Mouse (Mus musculus): ENCODE data around the gene Tenm4. TPM values are rescaled to one million over a fixed set of nuclear protein-coding genes. Genes with fewer than 3 reads are reported as not detected.

Gene Tenm4
- polyA plus RNA-seq, 2 experiments = 0.11 to 0.28 TPM

DNA sequence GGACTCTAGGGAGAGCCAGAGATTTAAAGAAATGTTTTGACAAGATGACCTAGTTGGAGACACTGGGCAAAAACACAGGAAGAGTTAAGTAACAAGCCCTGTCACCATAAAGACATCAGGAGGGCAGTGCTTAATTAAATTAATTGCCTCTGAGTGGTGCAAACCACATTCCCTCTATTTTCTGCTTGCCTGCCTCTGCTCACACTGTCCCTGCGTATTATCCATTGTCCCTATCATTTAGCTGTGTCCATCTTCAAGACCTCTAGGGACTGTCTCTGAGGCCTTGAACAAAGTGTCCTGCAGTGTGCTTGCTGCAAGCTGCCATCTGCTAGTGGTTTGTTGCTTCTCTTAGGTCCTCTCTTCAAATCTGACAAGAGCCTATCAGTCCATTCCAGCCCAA lies 508.7 kb downstream of the Tenm4 start:
- 67% methylated on average over 1 of the region's 1 CpGs for WGBS (ENCODE audit: insufficient replicate concordance)
- Histone ChIP-seq H3K4me2 (ENCODE audit: low read depth) (no peak overlapping the region), H3K27me3 (ENCODE audit: control insufficient read depth, insufficient read depth, low read length) (no peaks in the 10 kb centered on the region), H3K27ac (no peak overlapping the region), H3K4me3 (ENCODE audit: insufficient read depth in 1 of 2, low read depth in 2 of 2, low read length in 2 of 2) (no peak overlapping the region), H3K4me1 (replicated peaks; ENCODE audit: control insufficient read depth in 2 of 2, insufficient read depth in 2 of 2, low read length in 1 of 2) (no peaks in the 10 kb centered on the region), H3K36me3 (replicated peaks; ENCODE audit: control insufficient read depth, insufficient read depth, low read depth) (no peaks in the 10 kb centered on the region), H3K9ac (replicated peaks) (no peak overlapping the region), H3K9me3 (ENCODE audit: control insufficient read depth, low read length) (no peaks in the 10 kb centered on the region)
- ATAC-seq (ENCODE audit: insufficient read depth) = no peak
- DNase-seq (ENCODE audit: low read depth in 3 of 3, low spot score in 3 of 3) = no peak
- no peak for TF ChIP-seq EP300 (IDR thresholded peaks at IDR 0.05; ENCODE audit: low read depth)
- no peak for TF ChIP-seq CTCF (IDR thresholded peaks at IDR 0.05; ENCODE audit: low read depth)

DNA sequence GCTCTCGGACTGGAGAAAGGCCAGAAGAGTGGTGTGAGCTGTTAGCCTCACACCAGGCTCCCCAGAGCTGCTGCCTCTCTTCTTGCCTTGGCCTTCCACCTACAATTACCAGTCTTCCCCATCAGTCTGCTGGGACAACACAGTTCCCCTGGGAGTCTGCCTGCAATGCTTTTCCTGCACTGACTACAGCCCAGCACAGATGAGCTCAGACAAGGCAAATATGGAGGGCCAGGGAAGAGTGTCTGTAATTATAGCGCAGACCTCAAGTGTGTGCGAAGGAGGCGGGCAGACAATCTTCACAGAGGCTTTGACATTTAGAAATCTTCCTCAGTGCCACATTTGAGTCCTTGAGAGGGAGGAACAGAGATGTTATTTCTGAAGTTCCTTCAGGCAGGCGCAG lies 509.4 kb downstream of the Tenm4 start:
- Histone ChIP-seq H3K9ac (replicated peaks) (no peak overlapping the region), H3K36me3 (replicated peaks; ENCODE audit: control insufficient read depth, insufficient read depth, low read depth) (no peaks in the 10 kb centered on the region), H3K9me3 (ENCODE audit: control insufficient read depth, low read length) (no peaks in the 10 kb centered on the region), H3K4me1 (replicated peaks; ENCODE audit: control insufficient read depth in 2 of 2, insufficient read depth in 2 of 2, low read length in 1 of 2) (no peaks in the 10 kb centered on the region), H3K27me3 (ENCODE audit: control insufficient read depth, insufficient read depth, low read length) (no peaks in the 10 kb centered on the region), H3K27ac (no peak overlapping the region), H3K4me3 (ENCODE audit: insufficient read depth in 1 of 2, low read depth in 2 of 2, low read length in 2 of 2) (no peak overlapping the region), H3K4me2 (ENCODE audit: low read depth) (no peak overlapping the region)
- DNase-seq (ENCODE audit: low read depth in 3 of 3, low spot score in 3 of 3) (no peak), ATAC-seq (ENCODE audit: insufficient read depth) (no peak)
- TF ChIP-seq CTCF (IDR thresholded peaks at IDR 0.05; ENCODE audit: low read depth) (no peak), EP300 (IDR thresholded peaks at IDR 0.05; ENCODE audit: low read depth) (no peak)
- WGBS (ENCODE audit: insufficient replicate concordance) = 62% methylated on average over 5 of the region's 5 CpGs

GRCm38 (mm10) chr7:96681808-96682207 lies 510.8 kb downstream of the Tenm4 start:
- H3K9me3 ChIP-seq (ENCODE audit: control insufficient read depth, low read length) = no peaks in the 10 kb centered on the region
- WGBS (ENCODE audit: insufficient replicate concordance) = 66% methylated on average over 4 of the region's 4 CpGs
- no peak for TF ChIP-seq EP300 (IDR thresholded peaks at IDR 0.05; ENCODE audit: low read depth)
- TF ChIP-seq CTCF (IDR thresholded peaks at IDR 0.05; ENCODE audit: low read depth) = no peak

DNA sequence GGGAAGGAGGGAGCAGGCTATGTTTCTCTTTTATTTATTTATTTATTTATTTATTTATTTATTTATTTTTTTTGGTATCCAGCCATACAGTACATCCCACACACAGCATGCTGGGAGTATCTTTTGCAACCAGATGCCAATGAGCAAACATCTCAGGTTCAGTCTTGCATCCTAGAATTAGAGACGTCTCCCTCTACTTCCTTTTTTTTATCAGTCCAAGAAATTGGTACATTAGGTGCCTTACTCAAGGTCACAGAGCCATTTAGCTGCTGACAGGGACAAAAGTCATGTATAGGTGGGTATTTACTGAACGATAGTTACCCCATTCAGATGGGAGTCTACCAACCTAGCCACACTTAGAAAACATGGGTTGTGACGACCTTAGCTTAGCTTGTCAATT lies 517.1 kb downstream of the Tenm4 start:
- Histone ChIP-seq H3K9me3 (ENCODE audit: control insufficient read depth, low read length) (no peaks in the 10 kb centered on the region), H3K4me1 (replicated peaks; ENCODE audit: control insufficient read depth in 2 of 2, insufficient read depth in 2 of 2, low read length in 1 of 2) (no peaks in the 10 kb centered on the region), H3K36me3 (replicated peaks; ENCODE audit: control insufficient read depth, insufficient read depth, low read depth) (no peaks in the 10 kb centered on the region), H3K27ac (no peak overlapping the region), H3K27me3 (ENCODE audit: control insufficient read depth, insufficient read depth, low read length) (no peaks in the 10 kb centered on the region), H3K4me2 (ENCODE audit: low read depth) (no peak overlapping the region), H3K4me3 (ENCODE audit: insufficient read depth in 1 of 2, low read depth in 2 of 2, low read length in 2 of 2) (no peak overlapping the region), H3K9ac (replicated peaks) (no peak overlapping the region)
- TF ChIP-seq EP300 (IDR thresholded peaks at IDR 0.05; ENCODE audit: low read depth) = no peak
- no peak for TF ChIP-seq CTCF (IDR thresholded peaks at IDR 0.05; ENCODE audit: low read depth)
- 44% methylated on average over 3 of the region's 3 CpGs for WGBS (ENCODE audit: insufficient replicate concordance)
- ATAC-seq (ENCODE audit: insufficient read depth) = no peak
- no peak for DNase-seq (ENCODE audit: low read depth in 3 of 3, low spot score in 3 of 3)

More at GRCm38 (mm10) chr7:96681808-96682207, 510.8 kb downstream of the Tenm4 start:
- H3K27ac ChIP-seq = no peak overlapping the region
- no peak overlapping the region for H3K9ac ChIP-seq (replicated peaks)
- no peak overlapping the region for H3K4me2 ChIP-seq (ENCODE audit: low read depth)
- ATAC-seq (ENCODE audit: insufficient read depth) = no peak
- no peak overlapping the region for H3K4me3 ChIP-seq (ENCODE audit: insufficient read depth in 1 of 2, low read depth in 2 of 2, low read length in 2 of 2)
- DNase-seq (ENCODE audit: low read depth in 3 of 3, low spot score in 3 of 3) = no peak
- no peaks in the 10 kb centered on the region for H3K27me3 ChIP-seq (ENCODE audit: control insufficient read depth, insufficient read depth, low read length)
- H3K4me1 ChIP-seq (replicated peaks; ENCODE audit: control insufficient read depth in 2 of 2, insufficient read depth in 2 of 2, low read length in 1 of 2) = no peaks in the 10 kb centered on the region
- H3K36me3 ChIP-seq (replicated peaks; ENCODE audit: control insufficient read depth, insufficient read depth, low read depth) = no peaks in the 10 kb centered on the region

GRCm38 (mm10) chr7:96701097-96701845 lies 530.2 kb downstream of the Tenm4 start:
- WGBS (ENCODE audit: insufficient replicate concordance) = 48% methylated on average over 8 of the region's 8 CpGs

More at GRCm38 (mm10) chr7:96701097-96701845, 530.2 kb downstream of the Tenm4 start:
- no peak overlapping the region for H3K4me3 ChIP-seq (ENCODE audit: insufficient read depth in 1 of 2, low read depth in 2 of 2, low read length in 2 of 2)
- H3K27ac ChIP-seq = no peak overlapping the region
- H3K9ac ChIP-seq (replicated peaks) = no peak overlapping the region
- H3K27me3 ChIP-seq (ENCODE audit: control insufficient read depth, insufficient read depth, low read length) = no peaks in the 10 kb centered on the region
- peak in 1 of 3 experiments; percentile 22 for DNase-seq (ENCODE audit: low read depth in 3 of 3, low spot score in 3 of 3)
- no peak overlapping the region for H3K4me2 ChIP-seq (ENCODE audit: low read depth)
- TF ChIP-seq EP300 (IDR thresholded peaks at IDR 0.05; ENCODE audit: low read depth) = no peak
- TF ChIP-seq CTCF (IDR thresholded peaks at IDR 0.05; ENCODE audit: low read depth) = no peak
- H3K9me3 ChIP-seq (ENCODE audit: control insufficient read depth, low read length) = no peaks in the 10 kb centered on the region
- H3K36me3 ChIP-seq (replicated peaks; ENCODE audit: control insufficient read depth, insufficient read depth, low read depth) = no peaks in the 10 kb centered on the region
- peaks cover 17 to 19% of the 10 kb centered on the region in 2 experiments for H3K4me1 ChIP-seq (replicated peaks; ENCODE audit: control insufficient read depth in 2 of 2, insufficient read depth in 2 of 2, low read length in 1 of 2)
- ATAC-seq (ENCODE audit: insufficient read depth) = no peak

Data from liver, embryonic 14.5 days (tissue).